Mouse (Mus musculus) kidney, adult 18-20 months (tissue): ENCODE measurements around the gene Manf.

Experiments used
- DNase-seq: peaks from one replicate; pipeline ENCODE4 v3.0.0; 2021

Gene Manf

DNA sequence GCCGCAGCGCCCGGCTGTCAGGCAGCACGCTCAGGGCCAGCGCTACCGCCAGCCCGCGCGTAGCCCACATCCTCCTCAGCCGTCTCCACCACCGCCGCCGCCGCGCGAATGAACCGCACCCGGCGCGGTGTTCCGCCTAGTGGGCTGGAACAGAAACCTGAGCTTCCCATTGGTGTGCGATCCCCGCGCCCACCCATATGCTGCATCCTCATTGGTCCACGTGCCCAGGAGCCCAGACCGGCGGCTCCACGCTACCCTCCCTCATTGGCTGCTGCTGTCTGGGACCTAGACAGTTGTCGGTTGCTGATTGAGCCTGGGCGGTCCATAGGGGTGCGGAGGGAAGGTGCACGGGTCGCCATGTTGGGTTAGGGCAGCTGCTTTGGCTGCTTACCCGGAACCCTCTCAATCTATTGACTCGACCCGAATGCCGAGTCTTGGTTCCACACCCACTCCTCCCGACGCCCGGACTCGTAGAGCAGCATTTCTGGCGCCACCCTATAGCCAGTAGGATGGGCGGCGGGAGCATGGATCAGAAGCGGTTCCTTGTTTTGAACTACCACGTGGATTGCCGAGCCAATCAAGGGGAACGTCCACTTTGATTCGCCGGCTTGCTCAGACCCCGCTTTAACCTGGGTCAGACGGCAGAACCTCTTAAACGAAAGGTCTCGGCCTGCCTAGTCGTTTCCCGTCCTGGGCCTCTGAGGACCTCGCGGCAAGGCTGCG lies at the start of gene Manf:
TSS of gene Manf (minus strand) at position 151 of the 723 bp plus-strand sequence.
- peak; percentile 96 for DNase-seq

DNA sequence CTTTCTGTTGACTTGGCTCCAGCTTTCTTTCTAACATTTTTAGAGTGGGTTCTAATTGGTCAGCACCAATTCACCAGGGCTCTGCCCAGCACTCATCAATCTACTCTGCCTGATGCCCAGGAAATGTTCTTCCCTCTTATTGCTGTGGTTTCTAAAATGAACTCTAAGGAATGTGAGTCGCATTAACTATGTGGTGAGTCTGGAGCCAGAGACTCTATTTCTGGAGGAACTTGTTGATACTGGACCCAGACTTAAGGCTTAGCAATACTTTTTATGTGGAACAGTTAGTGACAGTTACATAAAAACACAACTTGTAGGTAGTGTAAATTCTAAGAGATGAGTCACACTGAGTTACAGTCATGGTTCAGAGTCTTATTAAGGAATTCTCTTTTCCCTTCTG lies 43.2 kb upstream of the Manf start:
- DNase-seq, result no peak

DNA sequence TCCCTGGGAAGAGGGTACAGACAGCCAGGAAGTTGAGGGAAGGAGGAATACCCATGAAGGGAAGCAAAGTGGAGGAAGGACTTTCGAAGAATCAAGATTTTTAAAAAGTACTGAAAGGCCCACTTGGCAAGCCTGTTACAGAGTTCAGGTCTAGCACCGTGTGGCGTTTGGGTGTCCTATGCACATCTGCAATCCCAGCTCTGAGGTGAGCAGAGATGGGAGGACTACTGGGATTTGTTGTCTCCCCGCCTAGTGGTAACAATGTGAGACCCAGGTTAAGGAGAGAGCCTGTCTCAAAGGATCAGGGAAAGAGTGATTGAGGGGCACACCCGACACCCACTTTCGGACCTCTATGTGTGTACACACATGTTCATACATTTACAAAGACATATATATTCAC lies 23.1 kb upstream of the Manf start:
- no peak for DNase-seq

DNA sequence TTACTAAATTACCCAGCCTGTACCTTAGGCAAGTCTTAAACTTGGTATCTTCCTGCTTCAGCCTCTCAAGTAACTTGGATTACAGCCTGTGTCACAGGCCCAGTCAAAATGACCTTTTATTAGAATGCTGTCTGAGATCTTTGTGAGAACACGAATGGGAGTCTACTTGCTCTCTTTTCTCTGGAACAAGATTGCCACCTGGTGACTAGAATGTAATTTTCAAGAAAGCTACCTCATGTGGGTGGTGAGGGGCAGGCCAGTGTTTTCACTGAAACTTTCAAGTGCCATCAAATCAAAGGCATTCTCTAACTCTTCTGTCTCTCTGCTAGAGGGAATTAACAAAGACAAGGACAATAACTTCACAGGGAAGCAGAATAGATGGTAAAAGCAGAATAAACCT lies 22.0 kb upstream of the Manf start:
- DNase-seq, result no peak

DNA sequence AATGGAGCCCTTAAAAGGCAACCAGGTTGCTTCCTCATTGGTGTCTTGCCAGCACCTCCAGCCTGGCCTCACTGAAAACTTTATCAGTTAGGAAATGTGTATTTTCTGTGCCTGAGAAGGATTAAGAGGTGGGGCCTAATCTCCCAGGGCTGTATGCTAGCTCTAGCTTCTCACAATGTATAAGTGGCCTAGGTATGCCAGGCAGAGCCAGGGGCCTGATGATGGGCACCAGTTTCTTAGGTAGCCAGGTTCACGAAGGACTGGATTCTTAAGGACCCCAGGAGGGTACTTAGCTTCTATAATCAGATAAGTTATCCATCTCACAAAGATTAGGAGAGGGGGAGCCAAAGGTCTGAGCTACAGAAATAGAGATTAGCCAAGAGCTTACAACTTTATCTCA lies 19.8 kb upstream of the Manf start:
- DNase-seq, result no peak

DNA sequence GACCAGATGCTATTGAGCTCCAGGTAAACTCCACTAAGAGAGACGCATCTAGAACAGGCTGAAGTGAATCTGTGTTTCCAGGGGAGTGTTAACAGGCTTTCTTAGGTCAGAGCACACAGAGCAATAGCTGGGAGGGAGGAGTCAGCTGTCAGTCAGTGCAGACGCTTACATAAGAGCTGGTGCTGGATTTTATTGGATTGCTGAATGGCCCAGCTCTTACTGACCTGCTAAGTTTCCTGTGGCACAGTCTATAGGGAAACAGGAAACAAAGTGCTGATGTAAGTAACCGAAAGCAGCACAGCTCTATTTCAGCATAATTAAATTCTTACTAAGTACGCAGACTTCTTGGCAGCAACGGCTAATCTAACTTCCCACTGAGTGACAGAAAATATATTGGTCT lies 16.9 kb upstream of the Manf start:
- no peak for DNase-seq

DNA sequence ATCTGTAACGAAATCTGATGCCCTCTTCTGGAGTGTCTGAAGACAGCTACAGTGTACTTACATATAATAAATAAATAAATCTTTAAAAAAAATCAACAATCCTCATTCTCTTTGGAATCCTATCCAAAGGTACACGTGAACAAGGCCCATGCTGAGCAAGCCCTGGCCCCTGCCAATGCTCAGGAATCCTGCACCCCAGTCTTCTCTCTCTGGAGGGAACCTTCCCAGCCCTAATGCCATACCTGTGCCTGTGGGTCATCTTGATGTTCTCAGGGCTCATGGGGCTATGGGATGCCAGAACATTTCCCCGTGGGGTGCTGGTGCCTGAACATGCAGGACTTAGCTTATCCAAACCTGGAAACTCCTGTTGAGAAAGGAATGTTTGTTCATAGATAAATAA lies 16.4 kb upstream of the Manf start:
- no peak for DNase-seq

DNA sequence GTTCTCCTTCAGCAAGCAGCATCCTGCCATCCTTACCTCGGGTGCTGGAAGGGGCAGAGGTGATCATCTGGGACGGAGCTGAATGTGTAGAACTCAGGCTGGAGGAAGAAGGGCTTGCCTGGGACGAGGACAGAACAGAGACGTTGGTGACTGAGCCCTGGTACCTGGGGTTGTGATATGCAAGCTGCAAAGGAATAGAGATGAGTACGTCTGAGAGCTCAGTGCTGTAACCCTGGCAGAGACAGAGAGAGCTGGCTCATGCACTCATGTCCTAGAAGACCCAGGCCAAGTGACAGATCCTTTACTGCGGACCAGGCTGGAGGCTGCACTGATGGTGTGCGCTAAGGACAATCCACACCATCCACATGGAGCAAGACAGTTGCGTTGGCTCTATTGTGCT lies 14.8 kb upstream of the Manf start:
- no peak for DNase-seq

DNA sequence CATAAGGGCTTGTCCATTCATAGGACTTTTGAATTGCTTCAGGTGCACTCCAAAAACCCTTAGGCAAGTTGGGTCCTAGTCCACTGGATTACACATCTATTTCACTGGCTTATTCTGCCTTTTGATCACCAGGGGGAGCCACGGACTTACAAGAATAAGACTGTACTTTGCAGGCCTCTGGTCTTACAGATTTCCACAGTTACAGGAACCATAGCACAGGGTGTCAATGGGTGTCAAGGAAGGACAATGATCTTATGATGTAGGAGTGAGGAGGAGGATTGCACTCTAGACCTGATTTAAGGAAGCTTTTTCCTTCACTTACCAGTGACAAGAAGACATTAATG lies 12.0 kb upstream of the Manf start:
- no peak for DNase-seq

DNA sequence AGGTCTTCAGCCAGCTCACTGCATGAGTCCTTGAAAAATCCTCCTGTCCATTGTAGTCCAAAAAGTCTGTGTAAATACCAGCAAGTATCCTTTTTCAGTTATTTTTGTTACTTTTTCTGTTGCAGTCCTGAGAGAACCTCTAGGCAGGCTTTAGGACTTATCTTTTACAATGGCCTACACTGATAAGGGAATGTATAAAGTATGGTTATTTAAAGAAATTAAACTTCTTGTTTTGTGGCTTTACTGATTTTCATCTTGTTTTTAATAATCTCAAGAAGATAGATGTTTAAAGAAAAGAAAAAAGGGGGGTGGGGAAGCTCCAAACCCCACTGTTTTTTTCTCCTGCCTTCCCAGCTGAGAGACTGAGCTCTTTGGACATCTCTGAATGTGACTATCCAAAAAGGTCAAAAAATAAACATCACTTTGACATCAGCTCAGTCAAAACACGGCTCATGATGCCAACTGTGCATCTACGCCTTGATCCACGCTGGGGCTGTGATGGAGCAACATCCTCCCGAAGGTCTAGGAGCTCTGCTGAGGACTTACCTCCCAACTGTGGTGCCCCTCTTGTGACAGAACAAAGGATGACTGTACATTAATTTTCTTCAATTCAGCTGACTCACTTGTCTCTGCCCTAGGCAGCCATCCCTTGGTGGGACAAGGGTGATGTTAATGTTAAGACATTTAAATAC lies 11.5 kb upstream of the Manf start:
- no peak for DNase-seq

DNA sequence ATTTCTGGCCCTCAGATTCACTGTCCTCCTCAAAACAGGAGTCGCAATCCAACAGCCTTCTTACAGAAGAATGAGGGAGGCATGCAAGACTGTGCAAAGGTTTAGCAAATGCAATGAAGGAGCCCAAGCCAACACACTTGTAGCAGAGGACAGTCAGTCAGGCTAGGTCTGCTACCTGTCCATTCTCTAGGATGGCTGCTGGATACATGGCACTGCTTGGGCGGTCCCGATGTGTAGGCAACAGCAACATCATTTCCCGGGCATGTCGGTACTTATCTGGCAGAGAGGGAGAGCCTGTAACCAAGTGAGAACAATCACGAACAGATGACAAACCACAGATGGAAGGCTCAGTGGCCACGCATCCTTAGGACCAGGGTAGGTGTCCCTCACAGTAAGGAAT lies 9.8 kb upstream of the Manf start:
- DNase-seq, result no peak

DNA sequence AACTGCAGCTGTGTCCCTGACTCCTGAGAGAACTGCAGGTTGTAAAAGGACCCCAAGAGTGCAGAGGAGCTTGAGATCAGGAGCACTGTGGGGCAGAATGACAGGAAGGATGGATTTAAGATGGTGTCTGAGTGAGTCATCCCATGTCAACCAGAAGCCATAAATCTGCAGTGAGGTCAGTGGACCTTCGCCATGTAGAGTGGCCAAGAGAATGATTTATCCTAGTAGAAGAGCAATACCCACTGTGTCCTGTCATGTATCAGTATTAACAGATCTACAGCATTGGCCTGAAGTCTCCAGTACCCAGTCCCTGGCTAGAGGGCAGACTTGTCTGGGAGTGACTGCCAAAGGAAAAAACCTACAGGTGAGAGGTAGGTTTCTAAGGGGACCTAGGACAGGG lies 7.1 kb upstream of the Manf start:
- DNase-seq, result no peak

DNA sequence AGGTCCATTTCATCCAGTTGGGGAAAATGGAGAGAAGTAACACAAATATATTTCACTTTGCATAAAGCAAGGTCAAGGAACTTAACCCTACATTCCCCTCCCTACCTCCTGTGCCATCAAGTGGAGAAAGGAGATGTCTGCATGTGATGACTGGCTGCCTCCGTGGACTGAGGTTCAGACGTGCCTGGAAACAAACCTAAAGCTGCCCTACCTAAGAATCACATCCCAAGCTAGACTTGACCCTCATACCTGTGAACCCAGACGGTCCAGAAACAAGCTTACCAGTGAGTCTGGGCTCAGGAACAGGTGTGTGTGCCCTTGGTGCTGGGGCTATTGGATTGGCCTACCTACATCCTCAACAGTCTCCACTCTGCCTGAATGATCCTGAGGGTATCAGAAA lies 1.5 kb upstream of the Manf start:
- no peak for DNase-seq

DNA sequence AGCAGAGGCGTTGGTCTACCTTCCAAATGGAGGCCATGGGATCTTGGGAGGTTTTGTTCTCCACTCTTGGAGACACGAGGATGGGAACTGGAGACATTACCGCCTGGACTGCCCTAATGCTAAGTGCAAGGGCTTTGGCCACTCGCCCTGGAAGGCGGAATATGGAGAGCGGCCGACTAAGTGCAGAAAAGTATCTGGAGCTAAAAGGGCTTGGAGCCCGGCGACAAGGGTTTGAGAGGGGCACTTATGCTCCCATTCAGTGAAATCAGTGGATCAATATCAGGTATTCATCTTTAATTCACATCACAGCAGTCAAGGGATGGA lies 735 bp upstream of the Manf start:
- DNase-seq, result no peak

DNA sequence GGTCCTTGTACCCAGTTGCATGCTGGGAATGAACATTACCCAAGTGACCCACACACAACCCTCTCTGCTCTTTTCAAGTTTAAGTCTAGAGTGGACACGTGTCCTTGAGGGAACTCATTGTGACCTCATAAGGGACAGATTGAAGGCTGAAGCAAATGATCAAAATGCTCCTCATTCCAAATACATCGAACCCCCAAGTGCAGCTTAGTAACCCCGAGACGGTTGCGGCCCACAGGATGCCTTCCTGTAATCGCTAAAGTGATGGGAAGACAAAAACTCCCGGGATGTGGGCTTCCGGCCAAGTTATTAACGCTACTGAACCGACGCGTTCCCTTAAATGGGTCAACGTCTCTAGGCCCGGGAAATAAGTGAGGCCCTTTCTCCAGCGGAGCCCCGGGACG lies 438 bp downstream of the Manf start:
- no peak for DNase-seq

DNA sequence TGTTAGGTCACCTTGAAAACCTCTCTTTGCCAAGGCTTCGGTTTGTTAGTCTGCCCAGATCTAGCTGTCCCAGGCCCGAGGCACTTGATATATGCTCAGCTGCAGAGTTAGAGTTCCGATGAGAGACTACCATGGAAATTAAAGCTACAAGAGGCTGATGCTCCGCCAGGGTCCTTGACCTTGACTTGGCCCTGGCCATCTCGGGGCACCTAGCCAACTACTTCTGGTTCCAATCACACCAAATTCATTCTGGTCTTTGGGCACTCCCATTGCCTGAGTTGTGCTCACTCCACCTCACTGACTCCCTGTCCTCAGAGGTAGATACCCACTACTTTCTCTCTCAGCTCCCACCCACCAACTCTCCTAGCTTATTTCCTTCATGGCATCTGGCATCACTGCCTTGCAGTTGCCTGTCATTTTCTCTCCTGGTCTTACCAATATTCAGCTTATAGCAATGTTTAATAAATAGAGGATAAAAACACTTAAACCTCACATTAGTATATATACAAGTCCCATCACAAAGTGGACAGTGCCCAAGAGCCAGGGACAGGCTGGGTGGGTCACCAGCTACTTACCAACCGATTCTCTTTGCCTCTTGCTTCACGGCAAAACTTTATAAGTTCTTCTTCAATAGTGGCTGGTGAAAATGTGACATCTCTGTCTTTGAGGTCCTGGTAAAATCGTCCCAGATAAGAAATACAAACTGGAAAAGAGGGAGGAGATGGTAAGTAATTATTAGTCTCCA lies 1.1 kb downstream of the Manf start:
- peak; percentile 36 for DNase-seq

DNA sequence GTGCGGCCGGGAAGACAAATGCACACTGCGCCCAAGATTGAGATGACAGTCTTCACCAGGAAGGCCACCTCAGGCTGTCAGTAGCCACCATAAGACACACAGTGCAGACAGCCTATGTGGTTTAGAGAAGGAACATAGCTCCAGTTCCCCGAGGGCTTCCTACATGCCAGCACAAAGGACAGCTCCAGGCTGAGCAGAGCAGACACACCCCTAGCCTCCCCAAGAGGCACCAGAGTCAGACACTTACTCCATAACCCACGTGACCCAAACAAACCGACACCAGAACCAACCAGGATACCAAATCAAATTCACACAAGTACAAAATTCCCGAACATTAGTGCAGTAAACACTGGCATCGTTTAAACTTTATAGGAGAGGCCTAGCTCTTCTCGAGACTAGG lies 2.5 kb downstream of the Manf start:
- DNase-seq, result no peak

DNA sequence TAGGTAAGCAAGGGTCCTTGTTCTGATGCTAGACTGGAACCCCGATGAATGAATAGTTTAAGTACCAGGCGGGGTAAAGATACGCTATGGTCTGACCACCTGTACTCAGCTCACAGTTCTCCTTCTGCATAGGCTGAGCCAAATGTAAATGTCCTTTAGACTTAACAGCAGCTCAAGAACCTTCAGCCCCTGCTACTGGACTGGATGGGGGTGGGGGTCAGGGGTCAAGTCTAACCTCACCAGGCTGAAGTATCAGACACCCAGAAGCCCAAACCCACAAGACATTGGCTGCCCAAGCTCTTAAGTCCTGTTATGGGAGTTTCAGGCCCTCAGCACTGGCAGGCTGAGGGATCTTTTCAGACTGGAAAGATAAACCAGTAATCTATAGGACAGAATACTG lies 3.4 kb downstream of the Manf start:
- DNase-seq, result no peak

DNA sequence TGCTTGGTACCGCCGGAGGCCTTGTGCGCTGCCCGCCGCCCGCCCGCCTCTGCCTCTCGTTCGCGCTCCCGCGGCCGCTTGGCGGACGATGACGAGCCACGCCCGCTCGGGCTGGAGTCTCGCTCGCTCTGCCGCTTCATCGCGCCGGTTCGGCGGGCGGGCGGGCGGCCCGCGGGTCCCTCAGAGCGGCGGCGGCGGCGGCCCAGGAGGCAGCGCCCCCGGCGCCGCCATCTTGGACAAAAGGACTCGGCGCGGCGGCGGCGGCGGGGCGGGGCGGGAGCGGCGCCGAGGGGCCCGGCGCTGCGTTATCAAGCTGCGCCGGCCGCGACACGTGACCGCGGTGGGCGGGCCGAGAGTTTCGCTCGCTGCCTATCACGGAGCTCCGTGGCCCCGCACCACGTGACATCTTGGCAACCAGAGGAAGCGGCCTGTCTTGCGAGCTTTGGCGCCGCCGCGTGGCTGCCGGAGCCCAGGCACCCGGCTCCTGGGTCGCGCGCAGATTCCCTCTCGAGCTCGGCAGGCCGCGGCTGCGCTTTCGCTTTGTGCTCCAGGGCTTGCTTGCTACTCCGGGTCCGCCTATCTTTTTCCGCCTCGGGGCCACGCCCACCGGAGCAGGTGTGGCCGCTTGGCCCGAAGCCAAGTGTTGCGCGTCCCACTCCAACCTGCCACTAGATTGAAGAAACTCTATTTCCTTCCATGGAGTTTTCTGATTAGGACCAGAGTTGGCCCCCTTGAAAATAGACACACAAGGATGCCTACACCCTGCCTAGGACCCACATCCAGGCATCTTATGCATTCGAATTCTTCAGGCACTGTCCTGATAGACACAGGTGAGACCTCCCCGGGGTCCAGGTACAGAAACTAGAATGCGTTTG lies 4.7 kb downstream of the Manf start, which contains the start of gene Rbm15b:
TSS of gene Rbm15b (minus strand) at position 601 of the 875 bp plus-strand sequence.
- DNase-seq, result peak; percentile 98

DNA sequence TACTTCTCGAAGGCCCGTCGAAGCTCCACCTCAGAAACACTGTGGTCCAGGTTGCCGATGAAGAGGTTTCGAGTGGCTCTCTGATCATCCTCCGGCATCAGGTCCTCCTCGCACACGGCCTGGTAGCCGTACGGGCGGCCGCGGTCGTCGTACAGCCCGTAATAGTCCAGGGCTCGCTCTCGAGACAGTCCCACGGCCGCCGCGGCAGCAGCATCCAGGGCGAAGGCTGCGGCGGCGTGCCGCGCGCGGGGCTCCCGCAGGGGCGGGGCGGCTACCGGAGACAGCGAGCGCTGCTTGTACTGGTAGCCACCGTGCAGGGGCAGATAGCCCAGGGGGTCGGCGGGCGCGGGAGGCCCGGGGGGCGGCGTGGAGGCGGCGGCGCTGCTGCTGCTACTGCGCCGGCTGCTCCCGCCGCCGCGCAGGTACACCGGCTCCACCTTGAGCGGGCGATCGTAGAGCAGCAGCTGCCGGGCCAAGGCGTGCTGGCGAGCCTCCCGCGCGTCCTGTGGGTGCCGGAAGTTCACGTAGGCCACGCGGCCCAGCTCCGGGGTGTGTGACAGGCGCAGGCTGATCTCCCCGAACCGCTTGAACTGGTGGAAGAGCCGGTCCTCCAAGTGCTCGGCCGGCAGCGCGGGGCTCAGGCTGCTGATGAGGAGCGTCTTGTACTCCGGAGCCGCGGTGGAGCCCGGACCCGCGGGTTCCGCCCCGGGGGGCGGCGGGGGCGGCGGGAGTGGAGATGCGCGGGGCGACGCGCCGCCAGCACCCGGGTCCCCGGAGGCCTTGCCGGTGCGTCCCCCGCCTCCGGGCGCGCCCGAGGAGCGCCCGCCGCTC lies 5.7 kb downstream of the Manf start:
- peak; percentile 54 for DNase-seq

DNA sequence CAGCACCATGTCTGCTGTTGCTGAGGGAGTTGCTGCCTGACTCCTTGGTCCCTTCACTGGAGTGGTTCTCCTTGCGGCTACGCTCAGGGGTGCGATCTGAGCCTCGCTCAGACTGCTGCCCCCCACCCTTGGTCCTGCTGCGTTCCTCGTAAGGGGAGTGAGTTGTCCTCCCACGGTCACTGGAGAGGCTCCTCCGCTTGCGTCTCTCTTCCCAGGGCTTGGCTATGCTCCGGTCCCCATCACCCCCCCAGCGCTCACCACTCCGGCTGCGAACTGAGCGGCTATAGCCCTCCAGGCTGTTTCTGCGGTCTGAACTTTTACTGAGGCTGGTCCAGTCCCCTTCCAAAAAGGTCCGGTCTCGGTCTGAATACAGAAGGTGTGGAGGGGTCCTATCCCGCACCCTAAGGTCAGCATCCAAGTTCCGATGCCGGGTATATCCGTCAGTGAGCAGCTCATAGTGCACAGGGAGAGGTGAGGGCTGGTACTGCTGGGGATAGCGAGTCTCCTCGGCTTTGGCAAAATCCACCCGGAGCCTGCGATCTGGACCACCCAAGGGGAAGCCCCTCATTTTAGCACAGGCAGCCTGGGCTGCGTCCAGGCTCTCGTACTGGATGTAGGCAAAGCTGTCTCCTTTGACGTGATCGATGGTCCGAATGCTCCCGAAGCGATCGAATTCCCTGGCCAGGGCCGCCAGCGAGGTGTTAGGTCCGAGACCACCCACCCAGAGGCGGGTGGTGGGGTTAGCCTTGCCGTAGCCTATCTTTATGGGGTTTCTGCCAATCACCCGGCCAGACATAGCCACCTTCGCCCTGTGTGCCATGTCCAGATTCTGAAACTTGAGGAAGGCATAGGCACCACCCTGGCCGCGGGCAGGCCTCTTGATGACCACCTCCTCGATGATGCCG lies 6.5 kb downstream of the Manf start:
- DNase-seq, result no peak
